Mouse (Mus musculus): ENCODE results near the gene Arid3b.

Arid3b gene

DNA sequence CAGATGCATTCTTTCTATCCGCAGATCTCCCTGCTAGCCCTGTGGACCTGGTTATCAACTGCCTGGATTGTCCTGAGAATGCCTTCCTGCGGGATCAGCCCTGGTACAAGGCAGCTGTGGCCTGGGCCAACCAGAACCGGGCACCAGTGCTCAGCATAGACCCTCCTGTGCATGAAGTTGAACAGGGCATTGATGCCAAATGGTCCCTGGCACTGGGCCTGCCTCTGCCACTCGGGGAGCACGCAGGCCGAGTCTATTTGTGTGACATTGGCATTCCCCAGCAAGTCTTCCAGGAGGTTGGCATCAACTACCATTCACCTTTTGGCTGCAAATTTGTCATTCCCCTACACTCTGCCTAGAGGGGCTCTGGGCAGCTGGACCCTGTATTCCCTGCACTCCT is 88.5 kb downstream of the Arid3b start:
- DNase-seq (ENCODE audit: low spot score in 2 of 2) = no peak

DNA sequence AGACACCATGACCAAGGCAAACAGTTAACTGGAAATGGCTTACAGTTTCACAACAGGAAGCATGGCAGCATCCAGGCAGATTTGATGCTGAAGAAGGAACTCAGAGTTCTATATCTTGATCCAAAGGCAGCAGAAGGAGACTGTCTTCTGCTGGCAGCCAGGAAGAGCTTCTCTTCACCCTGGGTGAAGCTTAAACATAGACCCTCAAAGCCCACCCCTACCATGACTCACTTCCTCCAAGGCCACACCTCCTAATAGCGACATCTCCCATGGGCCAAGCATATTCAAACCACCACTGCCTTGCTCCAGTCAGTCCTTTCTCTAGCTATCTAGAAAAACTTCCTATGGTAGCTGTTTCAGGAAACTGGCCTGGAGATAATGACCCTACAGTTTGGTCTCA is 89.5 kb downstream of the Arid3b start:
- DNase-seq (ENCODE audit: low spot score in 2 of 2) = no peak

DNA sequence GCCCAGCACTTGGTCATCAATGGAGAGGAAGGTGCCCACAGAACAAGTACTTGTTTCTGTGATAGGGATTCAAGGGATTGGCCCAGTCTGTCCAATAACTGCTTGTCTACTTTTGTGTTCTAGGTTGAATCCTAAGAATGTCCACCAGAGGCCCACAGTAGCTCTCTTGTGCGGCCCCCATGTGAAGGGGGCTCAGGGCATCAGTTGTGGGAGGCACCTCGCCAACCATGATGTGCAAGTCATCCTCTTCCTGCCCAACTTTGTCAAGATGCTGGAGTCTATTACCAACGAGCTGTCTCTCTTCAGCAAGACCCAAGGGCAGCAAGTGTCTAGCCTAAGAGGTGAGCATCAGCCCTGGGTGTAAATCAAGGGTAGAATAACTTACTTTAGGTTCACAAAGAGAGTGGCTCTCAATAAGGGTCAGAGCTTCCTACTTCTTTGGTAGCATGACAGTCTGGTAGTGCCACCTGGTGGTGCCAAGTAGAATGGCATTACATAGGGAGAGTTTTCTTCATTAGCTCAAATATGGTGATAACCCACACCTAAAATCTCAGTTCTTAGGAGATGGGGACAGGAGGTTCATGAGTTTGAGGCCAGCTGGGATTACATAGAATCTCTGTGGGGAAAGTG is 92.0 kb downstream of the Arid3b start:
- DNase-seq (ENCODE audit: low spot score in 2 of 2) = peak in 1 of 2 experiments; percentile 67
